Mouse (Mus musculus) liver, embryonic 14.5 days (tissue): ENCODE results near the gene Dlg2. TPM values are rescaled to one million over a fixed set of nuclear protein-coding genes. Genes with fewer than 3 reads are reported as not detected.

Experiments
- ATAC-seq: fragments of 200-750 bp; cut with Nextera tagmentation; 2 replicates; pipeline ENCODE4 v1.8.0; 2017; ENCODE audit warnings: moderate number of reproducible peaks, mild to moderate bottlenecking, moderate library complexity; ENCODE audit not compliant: insufficient read depth
- DNase-seq, 3 experiments: peaks; one replicate each; pipeline ENCODE4 v3.0.0-alpha.2; 2012 to 2013; ENCODE audit warnings: low read depth in 3 of 3, low spot score in 3 of 3
- H3K27ac ChIP-seq: fragments of 300-500 bp; sonication (generic); 2 replicates; pipeline ENCODE4 v1.5.1; 2014; ENCODE audit warnings: moderate library complexity, mild to moderate bottlenecking, control low read depth, inconsistent platforms
- H3K27me3 ChIP-seq: fragments of 300-500 bp; sonication (generic); 2 replicates; pipeline ENCODE4 v1.6.1; 2014; ENCODE audit warnings: mild to moderate bottlenecking, low read length, moderate library complexity; ENCODE audit not compliant: control insufficient read depth, insufficient read depth
- H3K36me3 ChIP-seq: fragments of 300-500 bp; sonication (generic); replicated peaks from 2 replicates; pipeline ENCODE4 v1.6.1; 2014; ENCODE audit warnings: low read depth; ENCODE audit not compliant: control insufficient read depth, insufficient read depth
- H3K4me1 ChIP-seq, 2 experiments: fragments of 200-500 bp in 1 of 2; fragments of 300-500 bp in 1 of 2; sonication (generic) in 1 of 2; replicated peaks; 2 replicates each; pipeline ENCODE4 v1.6.1; 2012 to 2014; ENCODE audit warnings: antibody characterized with exemption in 1 of 2, inconsistent platforms in 1 of 2, low read length in 1 of 2; ENCODE audit not compliant: control insufficient read depth in 2 of 2, insufficient read depth in 2 of 2
- H3K4me2 ChIP-seq: fragments of 300-500 bp; sonication (generic); 2 replicates; pipeline ENCODE4 v1.6.1; 2014; ENCODE audit warnings: low read depth, mild to moderate bottlenecking, control low read depth, moderate library complexity
- H3K4me3 ChIP-seq, 2 experiments: fragments of 200-500 bp in 1 of 2; fragments of 300-500 bp in 1 of 2; sonication (generic) in 1 of 2; 2 replicates each; pipeline ENCODE4 v1.5.1; 2012 to 2014; ENCODE audit warnings: low read depth in 2 of 2, low read length in 2 of 2, mild to moderate bottlenecking in 2 of 2, control low read depth in 1 of 2, inconsistent platforms in 1 of 2, moderate library complexity in 1 of 2; ENCODE audit not compliant: insufficient read depth in 1 of 2
- H3K9ac ChIP-seq: fragments of 300-500 bp; sonication (generic); replicated peaks from 2 replicates; pipeline ENCODE4 v1.6.1; 2014; ENCODE audit warnings: mild to moderate bottlenecking, control low read depth, moderate library complexity
- H3K9me3 ChIP-seq: fragments of 300-500 bp; sonication (generic); 2 replicates; pipeline ENCODE4 v1.6.1; 2016; ENCODE audit warnings: low read length, mixed read lengths; ENCODE audit not compliant: control insufficient read depth
- CTCF ChIP-seq: IDR thresholded peaks from 2 replicates; pipeline ENCODE4 v1.5.1; 2016; ENCODE audit warnings: antibody characterized with exemption, low read depth, control low read depth
- EP300 ChIP-seq: IDR thresholded peaks from 2 replicates; pipeline ENCODE4 v1.6.1; 2016; ENCODE audit warnings: antibody characterized with exemption, low read depth
- WGBS: fragments of 180-500 bp; shearing (Covaris S2); extraction: QIAGEN DNeasy Blood & Tissue Kit; methylation state at CpG from one replicate; pipeline ENCODE4 v1.1.7; 2014; ENCODE audit not compliant: insufficient replicate concordance; 5-methylcytosine and 5-hydroxymethylcytosine counted together
- polyA plus RNA-seq, 2 experiments: library from polyadenylated mRNA; depleted of rRNA in 1 of 2; stranded (reverse) in 1 of 2; unstranded in 1 of 2; fragments of >200 nt; fragmentation: Nextera tagmentation in 1 of 2; extraction: Ambion mirVana in 1 of 2; gene quantifications; 2 replicates each; pipeline versions ENCODE4 v1.2.1 to v1.2.3; 2012 to 2014

Dlg2 gene
- polyA plus RNA-seq, 2 experiments: 0.33 to 0.44 TPM

GRCm38 (mm10) chr7:91943224-91943623 lies 1466.8 kb downstream of the Dlg2 start:
- no peak overlapping the region for H3K4me2 ChIP-seq
- no peak for ATAC-seq
- TF ChIP-seq EP300 (no peak), CTCF (no peak)
- no peaks in the 10 kb centered on the region for H3K36me3 ChIP-seq
- H3K4me3 ChIP-seq: no peak overlapping the region
- no peaks in the 10 kb centered on the region for H3K4me1 ChIP-seq
- WGBS: 50% methylated on average over 1 of the region's 1 CpGs
- DNase-seq: no peak
- no peak overlapping the region for H3K9ac ChIP-seq
- H3K27me3 ChIP-seq: no peaks in the 10 kb centered on the region
- H3K9me3 ChIP-seq: no peaks in the 10 kb centered on the region
- no peak overlapping the region for H3K27ac ChIP-seq

GRCm38 (mm10) chr7:91955584-91955983 lies 1479.1 kb downstream of the Dlg2 start:
- 80% methylated on average over 1 of the region's 1 CpGs for WGBS
- no peak for DNase-seq

DNA sequence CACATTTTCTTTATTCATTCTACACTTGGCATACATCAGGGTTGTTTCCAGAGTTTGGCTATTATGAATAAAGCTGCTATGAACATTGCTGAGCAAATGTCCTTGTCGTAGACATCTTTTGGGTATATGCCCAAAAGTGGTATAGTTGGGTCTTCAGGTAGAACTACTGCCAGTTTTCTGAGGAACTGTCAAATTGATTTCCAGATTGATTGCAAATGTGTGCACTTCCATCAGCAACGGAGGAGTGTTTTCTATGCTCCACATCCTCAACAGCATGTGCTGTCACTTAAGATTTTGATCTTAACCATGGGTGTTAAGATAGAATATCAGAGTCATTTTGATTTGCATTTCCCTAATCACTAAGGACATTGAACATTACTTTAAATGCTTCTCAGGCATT lies 1486.5 kb downstream of the Dlg2 start:
- Histone ChIP-seq H3K27ac (no peak overlapping the region), H3K27me3 (no peaks in the 10 kb centered on the region), H3K4me2 (no peak overlapping the region), H3K9me3 (no peaks in the 10 kb centered on the region), H3K4me3 (no peak overlapping the region), H3K4me1 (no peaks in the 10 kb centered on the region), H3K36me3 (no peaks in the 10 kb centered on the region), H3K9ac (no peak overlapping the region)
- WGBS: 70% methylated on average over 2 of the region's 2 CpGs
- no peak for TF ChIP-seq CTCF
- no peak for TF ChIP-seq EP300
- DNase-seq: no peak
- no peak for ATAC-seq

More at GRCm38 (mm10) chr7:91955584-91955983, 1479.1 kb downstream of the Dlg2 start:
- no peak overlapping the region for H3K4me2 ChIP-seq
- H3K27me3 ChIP-seq: no peaks in the 10 kb centered on the region
- H3K4me3 ChIP-seq: no peak overlapping the region
- no peak overlapping the region for H3K27ac ChIP-seq
- H3K36me3 ChIP-seq: no peaks in the 10 kb centered on the region
- H3K4me1 ChIP-seq: no peaks in the 10 kb centered on the region
- ATAC-seq: no peak
- H3K9me3 ChIP-seq: no peaks in the 10 kb centered on the region
- no peak for TF ChIP-seq CTCF
- TF ChIP-seq EP300: no peak
- no peak overlapping the region for H3K9ac ChIP-seq

GRCm38 (mm10) chr7:91972970-91973369 lies 1496.5 kb downstream of the Dlg2 start:
- TF ChIP-seq CTCF (no peak), EP300 (no peak)

DNA sequence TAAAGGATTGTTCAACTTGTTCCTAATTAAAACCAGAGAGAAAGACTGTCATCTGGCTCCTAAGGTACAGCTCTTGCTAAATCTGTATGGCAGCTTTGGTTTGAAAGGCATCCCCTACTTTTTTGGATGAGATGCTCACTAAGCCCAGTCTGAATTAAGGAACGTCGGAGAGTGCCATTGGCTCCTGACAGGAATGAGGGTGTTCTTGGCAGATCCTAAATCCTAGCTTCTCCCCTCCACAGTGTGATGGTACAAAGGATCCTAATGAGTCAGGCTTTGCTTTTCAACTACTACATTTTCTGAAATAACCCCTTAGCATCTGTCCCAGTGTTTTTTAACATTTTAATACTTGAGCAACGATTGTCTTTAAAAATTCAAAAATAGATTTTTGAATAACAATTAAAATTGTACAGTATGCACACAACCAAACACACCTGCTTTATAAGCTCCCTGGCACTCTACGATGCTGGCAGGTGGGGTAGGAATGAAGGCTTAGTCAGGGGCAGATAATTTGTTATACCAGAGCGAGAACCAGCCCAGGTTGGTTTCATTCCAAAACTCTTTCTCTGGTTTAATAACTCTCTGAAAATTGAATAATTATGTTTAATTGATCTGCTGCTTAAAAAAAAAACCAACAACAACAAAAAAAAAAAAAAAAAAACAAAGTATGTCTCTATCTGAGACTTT lies 1527.4 kb downstream of the Dlg2 start:
- no peak for TF ChIP-seq EP300
- TF ChIP-seq CTCF: no peak
- H3K4me1 ChIP-seq: no peaks in the 10 kb centered on the region
- 66% methylated on average over 5 of the region's 5 CpGs for WGBS
- H3K27ac ChIP-seq: no peak overlapping the region
- no peaks in the 10 kb centered on the region for H3K9me3 ChIP-seq
- DNase-seq (no peak), ATAC-seq (no peak)
- H3K4me3 ChIP-seq: no peak overlapping the region
- H3K27me3 ChIP-seq: no peaks in the 10 kb centered on the region
- H3K36me3 ChIP-seq: no peaks in the 10 kb centered on the region
- no peak overlapping the region for H3K9ac ChIP-seq
- H3K4me2 ChIP-seq: no peak overlapping the region

More at GRCm38 (mm10) chr7:91972970-91973369, 1496.5 kb downstream of the Dlg2 start:
- no peak overlapping the region for H3K27ac ChIP-seq
- no peaks in the 10 kb centered on the region for H3K4me1 ChIP-seq
- H3K9me3 ChIP-seq: no peaks in the 10 kb centered on the region
- WGBS: 63% methylated on average over 1 of the region's 1 CpGs
- H3K9ac ChIP-seq: no peak overlapping the region
- DNase-seq (no peak), ATAC-seq (no peak)
- no peaks in the 10 kb centered on the region for H3K36me3 ChIP-seq
- no peak overlapping the region for H3K4me2 ChIP-seq
- no peaks in the 10 kb centered on the region for H3K27me3 ChIP-seq
- H3K4me3 ChIP-seq: no peak overlapping the region
